Comparison of ENCODE assay signal across 22 mouse cellular contexts in the genomic region with DNA sequence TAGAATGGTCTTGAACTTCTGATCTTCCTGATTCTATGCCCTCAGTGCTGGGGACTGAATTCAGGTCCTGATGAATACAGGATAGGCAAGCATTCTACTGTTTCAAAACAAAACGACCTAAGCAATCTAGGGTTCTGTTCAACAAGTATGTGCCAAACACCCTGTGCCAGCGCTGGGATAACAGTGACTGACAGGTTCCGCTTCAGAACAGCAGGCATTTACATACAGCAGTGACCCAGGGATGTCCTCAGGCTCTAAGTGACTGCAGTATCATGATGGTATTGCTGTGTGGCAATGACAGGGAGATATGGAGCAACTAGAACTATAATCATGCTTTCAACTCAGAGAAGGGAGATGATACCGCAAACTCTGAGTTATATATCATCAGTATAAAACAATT. TPM values are rescaled to one million over a fixed set of nuclear protein-coding genes. Genes with fewer than 3 reads are reported as not detected.
"Had no signal": no experiment of that assay in that cellular context is flagged by ENCODE, and none has a peak within 500 bp of the region (broad histone marks: within the 10 kb centered on the region; RNA-seq: fewer than 3 reads in every experiment).

No protein-coding gene starts in this region.

- H3K4me3 ChIP-seq: neural tube, embryonic 15.5 days; stomach, embryonic 15.5 days had no signal

- H3K4me1 ChIP-seq: neural tube, embryonic 15.5 days; stomach, embryonic 15.5 days had no signal

- H3K4me2 ChIP-seq: neural tube, embryonic 15.5 days; stomach, embryonic 15.5 days had no signal

- H3K27me3 ChIP-seq: neural tube, embryonic 15.5 days; stomach, embryonic 15.5 days had no signal

- H3K27ac ChIP-seq: neural tube, embryonic 15.5 days; stomach, embryonic 15.5 days; stomach, postnatal 0 days had no signal

- H3K9ac ChIP-seq: neural tube, embryonic 15.5 days; stomach, embryonic 15.5 days had no signal

- H3K9me3 ChIP-seq: neural tube, embryonic 15.5 days; stomach, embryonic 15.5 days had no signal

- DNase-seq: retina, postnatal 1 day; right cerebral cortex, adult 18-20 months; right cerebral cortex, postnatal 14 days; right cerebral cortex, postnatal 25 days; right cerebral cortex, postnatal 4 days; spleen, adult 18-20 months; thymus, adult 18-20 months; thymus, adult 2 months; thymus, postnatal 14 days; thymus, postnatal 25 days; thymus, postnatal 36 days; thymus, postnatal 4 days had no signal

RNA-seq across cellular contexts. Expression of a gene that starts 15.8 kb away (rescaled TPM):
- total RNA-seq: neutrophil, adult 5-6 weeks had no signal
- polyA plus RNA-seq: neural tube, embryonic 14.5 days; neural tube, embryonic 15.5 days; small intestine, adult 2 months; stomach, embryonic 14.5 days; stomach, embryonic 15.5 days; stomach, embryonic 16.5 days; stomach, postnatal 0 days; testis, adult 2 months; thymus, postnatal 0 days had no signal
